Mouse (Mus musculus): Measurements from ENCODE around the gene Hist1h4d.
"Not testable (repeated sequence)": the region's sequence is repeated elsewhere in the genome, so short reads cannot be mapped to it uniquely, and the experiment has no call there.

Gene Hist1h4d

DNA sequence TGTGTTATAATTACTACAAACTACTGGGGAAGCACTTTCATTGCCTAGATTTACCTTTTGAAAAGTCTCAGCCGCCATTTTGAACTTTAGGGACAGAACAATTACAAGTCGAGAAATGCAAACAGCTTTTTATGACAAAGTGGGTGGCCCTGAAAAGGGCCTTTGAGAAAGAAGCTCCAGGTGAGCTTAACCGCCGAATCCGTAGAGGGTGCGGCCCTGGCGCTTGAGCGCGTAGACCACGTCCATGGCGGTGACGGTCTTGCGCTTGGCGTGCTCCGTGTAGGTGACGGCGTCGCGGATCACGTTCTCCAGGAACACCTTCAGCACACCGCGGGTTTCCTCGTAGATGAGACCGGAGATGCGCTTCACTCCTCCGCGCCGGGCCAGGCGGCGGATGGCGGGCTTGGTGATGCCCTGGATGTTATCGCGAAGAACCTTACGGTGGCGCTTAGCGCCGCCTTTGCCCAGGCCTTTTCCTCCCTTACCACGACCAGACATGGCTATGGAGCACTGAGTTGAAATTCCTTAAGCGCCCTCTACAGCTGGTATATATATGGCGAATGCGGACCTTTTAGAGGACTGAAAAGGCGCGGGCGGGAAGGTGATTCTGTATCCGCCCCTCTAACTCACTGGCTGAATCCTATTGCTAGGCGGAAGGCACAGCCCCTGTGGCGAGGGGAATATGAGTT is 30.1 kb upstream of the Hist1h4d start, which contains the start of gene Hist1h4f:
Hist1h4f (minus strand) TSS at position 503 of the 689 bp plus-strand sequence.
- peak; percentile 90 to 93 for DNase-seq

DNA sequence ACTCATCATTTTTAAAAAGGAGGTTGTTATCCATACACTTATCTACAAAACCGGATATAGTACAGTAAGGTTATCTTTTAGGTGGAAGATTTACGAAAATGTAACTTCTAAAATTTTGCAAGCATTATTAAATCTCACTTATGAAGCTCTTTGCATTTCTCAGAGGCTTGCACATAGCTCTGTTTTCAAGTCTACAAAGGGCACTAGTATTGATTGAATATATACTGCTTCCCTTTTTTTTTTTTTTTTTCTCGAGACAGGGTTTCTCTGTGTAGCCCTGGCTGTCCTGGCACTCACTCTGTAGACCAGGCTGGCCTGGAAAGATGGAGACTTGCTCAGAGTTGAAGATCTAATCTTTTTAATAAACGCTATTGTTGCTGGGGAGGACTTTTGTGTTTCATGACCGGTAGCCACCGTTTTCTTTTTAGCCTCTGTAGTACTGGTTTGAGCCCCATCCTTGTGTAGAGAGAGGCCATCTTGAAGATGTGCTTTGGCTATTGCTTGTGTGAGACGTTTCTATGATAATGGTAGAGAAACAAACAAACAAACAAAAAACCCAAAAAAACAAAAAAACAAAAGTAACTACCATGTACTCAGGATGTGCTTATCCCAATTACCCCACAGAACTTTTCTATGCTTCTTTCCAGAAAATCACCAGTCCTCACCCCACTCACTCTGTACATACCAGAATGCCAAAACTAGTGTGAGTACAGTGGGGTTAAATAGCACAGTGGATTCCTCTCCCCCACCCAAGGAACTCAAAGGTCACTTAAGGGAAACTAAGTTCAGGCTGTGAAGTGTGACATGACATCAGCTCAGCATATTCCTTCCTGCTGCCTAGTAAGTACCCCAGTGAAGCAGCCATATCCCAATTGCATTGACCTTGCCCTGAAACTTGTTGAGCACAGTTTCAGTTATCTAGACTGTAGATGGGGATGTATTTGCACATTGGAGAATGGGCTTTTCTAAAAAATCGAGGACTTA is 29.2 kb upstream of the Hist1h4d start:
- DNase-seq: no peak

DNA sequence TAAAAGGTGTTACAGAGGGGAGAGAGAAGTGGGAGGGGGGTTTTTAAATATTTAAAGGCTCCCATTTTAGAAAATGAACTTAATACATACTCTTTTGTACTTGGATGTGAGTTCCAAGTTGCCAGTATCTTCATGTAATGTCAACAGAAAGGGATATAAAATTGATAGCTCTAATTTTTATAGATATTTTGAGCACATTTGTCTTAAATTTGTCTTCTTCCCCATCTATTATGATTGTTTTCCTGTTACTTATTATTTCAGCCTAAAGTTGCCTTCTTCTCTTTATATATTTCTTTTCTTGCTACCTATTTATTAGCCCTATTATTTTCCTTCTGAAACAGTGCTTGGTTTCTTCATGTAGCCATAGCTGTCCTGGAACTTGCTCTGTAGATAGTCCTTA is 28.4 kb upstream of the Hist1h4d start, which contains the start of gene Hist1h1d:
Hist1h1d (plus strand) TSS at position 301 of the 400 bp plus-strand sequence.
- no peak for DNase-seq

DNA sequence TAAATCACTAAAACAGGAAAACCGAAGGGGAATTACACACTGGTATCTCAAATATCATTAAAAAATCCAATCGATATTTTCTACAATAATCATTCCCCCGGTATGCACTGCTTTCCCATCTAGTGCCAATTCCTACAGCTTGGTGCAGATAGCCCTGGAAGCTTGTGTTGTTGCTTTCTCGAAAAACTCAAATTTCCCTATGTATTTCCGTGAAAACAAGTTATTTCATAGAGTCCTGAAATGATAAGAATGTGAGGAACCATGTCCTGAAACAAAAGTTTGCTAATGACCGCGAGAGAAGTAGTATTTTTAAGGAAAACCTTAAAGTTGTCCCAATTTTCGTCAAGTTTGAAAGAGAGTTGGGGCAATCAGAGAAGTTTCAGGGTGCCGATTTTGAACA is 27.0 kb upstream of the Hist1h4d start:
- DNase-seq: no peak

DNA sequence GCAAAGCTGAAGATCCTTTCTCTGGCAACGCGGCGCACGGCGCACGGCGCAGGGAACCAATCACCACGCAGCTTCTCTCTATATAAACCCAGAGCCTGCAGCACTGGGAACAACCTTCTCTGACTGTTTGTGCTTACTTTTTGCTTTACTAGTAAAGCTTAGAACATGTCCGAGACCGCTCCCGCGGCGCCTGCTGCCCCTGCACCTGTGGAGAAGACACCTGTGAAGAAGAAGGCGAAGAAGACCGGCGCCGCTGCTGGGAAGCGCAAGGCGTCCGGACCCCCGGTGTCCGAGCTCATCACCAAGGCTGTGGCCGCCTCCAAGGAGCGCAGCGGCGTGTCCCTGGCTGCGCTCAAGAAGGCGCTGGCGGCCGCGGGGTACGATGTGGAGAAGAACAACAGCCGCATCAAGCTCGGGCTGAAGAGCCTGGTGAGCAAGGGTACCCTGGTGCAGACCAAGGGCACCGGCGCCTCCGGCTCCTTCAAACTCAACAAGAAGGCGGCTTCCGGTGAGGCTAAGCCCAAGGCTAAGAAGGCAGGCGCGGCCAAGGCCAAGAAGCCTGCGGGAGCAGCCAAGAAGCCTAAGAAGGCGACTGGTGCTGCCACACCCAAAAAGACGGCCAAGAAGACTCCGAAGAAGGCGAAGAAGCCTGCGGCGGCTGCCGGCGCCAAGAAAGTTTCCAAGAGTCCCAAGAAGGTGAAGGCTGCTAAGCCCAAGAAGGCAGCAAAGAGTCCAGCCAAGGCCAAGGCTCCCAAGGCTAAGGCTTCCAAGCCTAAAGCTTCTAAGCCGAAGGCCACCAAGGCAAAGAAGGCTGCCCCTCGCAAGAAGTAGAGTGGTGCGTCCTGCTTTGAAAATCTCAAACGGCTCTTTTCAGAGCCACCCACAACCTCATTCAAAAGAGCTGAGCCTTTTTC is 26.2 kb upstream of the Hist1h4d start:
- peak; percentile 78 to 89 for DNase-seq

DNA sequence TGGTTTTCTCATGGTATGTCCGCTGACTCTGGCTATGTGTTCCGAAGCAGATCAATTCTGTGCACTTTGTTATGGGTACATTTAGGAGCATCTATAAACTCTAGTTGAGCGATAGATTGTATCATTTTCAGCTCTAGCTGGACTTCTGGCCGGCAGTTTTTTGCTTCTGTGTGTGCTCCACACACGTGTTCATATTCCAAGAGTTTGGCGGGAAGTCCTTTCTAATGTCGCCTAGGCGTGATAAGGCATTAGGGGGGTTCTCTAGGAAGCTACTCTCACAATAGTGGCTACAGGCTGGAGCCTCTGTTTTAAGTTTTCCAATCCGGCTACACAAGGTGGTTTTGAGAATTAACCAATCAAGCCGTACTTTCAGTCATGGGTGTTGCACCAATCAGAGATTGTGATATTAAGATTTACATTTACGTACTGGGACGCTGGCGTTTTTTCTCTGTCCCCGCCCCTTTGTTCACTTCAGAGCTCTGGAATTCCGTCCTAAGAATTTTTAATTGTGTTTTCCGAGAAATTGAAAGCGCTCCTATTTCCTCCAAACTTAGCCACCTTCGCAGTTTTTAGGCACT is 25.5 kb upstream of the Hist1h4d start:
- peak; percentile 73 to 85 for DNase-seq

DNA sequence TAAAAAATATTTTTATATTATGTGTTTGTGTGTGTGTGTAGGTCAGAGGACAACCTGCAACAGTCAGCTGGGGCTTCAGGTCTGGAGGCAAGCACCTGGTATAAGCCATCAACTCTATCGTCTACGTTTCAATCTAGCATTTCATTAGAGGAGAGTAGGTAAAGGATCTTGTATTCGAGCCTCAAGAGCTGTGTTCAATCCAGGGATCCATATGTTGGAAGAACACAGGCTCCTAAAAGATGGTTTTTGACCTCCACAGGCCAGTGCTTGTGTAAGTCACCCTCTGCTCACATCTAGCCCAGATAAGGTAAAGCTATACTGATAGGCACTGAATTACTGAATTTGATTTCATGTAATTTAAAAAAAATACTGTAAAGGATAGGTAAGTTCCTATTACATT is 24.5 kb upstream of the Hist1h4d start:
- no peak for DNase-seq

DNA sequence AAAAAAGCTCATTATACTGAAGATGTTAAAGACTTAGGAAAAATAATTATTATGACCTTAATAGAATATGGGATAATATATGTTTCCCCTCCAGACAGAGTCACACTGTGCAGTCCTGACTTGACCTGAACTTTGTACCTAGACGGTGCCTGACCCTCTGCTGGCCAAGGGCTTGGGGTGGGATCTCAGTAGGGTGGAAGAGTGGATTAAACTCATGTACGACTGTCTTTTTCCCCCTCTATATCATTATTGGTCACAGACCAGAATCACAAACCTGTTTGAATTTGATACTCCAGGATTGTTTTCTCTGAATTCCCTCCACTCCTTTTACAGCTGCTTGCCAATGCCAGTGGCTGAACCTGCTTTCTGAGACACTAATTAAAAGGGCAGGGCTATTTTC is 20.7 kb upstream of the Hist1h4d start:
- not testable (repeated sequence) for DNase-seq

DNA sequence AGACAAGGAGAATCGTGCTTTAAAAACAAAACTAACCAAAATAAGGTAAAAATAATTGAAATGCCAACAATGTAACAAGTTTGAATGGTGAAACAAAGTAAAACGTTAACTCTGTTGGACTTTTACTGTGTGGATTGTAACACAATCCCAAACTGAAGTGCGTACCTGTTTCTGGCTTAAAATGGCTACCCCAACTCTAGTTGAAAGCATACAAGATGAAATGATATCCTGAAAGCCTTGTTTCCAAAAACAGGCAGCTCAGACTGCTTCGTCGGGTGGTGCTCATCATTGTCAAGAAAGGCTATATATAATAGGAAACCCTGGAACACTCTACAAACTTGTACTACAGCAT is 19.9 kb upstream of the Hist1h4d start:
- not testable (repeated sequence) for DNase-seq

DNA sequence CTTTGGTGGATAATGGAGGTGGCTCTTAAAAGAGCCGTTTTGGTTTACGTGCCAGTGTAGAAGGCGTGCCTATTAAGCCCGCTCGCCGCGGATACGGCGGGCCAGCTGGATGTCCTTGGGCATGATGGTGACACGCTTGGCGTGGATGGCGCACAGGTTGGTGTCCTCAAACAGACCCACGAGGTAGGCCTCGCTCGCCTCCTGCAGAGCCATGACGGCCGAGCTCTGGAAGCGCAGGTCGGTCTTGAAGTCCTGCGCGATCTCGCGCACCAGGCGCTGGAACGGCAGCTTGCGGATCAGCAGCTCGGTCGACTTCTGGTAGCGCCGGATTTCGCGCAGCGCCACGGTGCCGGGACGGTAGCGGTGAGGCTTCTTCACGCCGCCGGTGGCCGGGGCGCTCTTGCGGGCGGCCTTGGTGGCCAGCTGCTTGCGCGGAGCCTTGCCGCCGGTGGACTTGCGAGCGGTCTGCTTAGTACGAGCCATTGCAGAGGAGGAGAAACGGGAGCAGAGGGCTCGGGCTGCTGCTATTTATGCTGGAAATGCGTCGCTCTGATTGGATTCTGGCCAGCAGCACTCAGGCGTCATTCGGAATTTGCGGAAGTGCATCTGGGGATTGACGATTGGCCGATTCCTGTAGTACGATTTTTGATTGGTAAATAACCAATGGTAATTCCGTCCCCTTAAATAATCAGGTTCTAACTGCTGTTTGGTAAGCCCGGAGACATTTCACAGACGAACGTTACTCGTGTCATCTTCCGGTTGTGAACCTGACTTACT is 19.3 kb upstream of the Hist1h4d start, which contains the start of gene Hist1h3e:
Hist1h3e (minus strand) TSS at position 487 of the 777 bp plus-strand sequence.
- DNase-seq: peak; percentile 93 to 96

DNA sequence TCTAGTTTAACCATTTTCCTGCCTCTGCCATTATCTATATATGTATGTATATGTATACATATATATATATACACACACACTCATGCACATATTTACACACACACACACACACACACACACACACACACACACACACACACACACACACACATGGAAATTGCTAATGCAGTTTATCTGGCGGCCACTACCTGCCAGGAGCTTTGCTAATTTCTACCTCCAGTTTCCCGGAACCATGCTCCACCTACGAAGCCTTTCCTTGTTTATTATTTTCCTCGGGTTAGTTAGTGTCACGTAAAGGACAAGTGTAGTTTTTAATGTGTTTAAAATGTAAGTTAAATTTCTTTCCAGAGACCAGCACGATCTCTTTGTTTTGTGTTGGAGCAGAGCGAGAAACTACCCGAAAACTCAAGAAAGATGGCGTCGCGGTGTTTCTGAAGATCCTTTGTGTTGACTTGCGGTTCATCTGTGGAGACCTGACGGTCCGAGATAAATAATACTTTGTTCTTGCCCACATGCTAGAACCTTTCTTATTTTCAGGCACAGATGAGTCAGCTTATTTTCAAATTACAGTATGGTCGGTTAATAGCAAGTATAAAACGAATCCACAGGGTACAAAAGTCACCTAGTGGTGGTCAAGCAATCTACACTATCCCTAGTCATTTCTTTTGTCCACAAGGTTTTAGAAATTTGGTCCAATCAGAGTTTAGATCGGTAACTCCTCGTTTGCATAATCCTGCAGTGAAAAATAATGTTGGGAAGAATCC is 18.5 kb upstream of the Hist1h4d start:
- DNase-seq: peak; percentile 44 to 70

DNA sequence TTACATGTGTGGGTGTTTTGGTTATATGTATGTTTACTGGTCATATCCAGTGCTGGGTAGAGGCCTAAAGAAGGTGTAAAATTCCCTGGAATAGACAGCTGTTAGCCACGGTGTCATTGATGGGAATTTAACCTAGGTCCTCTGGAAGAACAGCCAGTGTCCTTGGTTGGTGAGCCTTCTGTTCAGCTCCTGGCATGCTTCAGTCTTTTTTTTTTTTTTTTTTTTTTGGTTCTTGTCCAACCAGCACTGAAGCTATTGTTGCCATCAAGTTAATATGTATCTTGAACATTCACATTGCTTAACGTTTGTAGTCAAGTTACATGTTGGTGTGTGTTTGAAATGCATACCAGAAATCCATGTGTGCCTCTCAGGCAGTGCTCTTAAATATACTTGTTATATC is 16.9 kb upstream of the Hist1h4d start:
- no peak for DNase-seq

DNA sequence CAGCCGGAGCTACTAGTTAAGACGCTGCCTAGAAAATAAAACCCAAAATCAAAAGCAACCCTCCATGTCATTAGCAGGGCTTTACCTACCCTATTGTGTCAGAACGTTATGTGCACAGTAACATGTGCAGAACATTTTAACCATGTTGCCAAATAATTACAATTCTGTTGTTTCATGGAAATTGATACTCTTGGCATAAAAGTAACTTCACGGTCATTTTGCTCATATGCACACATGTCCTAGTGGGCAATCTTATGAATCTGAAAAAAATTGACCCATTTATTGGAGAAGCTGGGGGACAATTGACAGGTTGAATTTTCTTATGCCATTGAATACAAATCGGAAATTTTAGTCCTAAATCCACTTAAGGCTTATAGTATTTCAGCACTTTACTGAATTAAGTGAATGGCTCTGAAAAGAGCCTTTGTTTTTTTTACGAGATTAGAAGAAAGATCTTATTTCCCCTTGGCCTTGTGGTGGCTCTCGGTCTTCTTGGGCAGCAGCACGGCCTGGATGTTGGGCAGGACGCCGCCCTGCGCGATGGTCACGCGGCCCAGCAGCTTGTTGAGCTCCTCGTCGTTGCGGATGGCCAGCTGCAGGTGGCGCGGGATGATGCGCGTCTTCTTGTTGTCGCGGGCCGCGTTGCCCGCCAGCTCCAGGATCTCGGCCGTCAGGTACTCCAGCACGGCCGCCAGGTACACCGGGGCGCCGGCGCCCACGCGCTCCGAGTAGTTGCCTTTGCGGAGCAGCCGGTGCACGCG is 11.0 kb upstream of the Hist1h4d start:
- not testable (repeated sequence) for DNase-seq

DNA sequence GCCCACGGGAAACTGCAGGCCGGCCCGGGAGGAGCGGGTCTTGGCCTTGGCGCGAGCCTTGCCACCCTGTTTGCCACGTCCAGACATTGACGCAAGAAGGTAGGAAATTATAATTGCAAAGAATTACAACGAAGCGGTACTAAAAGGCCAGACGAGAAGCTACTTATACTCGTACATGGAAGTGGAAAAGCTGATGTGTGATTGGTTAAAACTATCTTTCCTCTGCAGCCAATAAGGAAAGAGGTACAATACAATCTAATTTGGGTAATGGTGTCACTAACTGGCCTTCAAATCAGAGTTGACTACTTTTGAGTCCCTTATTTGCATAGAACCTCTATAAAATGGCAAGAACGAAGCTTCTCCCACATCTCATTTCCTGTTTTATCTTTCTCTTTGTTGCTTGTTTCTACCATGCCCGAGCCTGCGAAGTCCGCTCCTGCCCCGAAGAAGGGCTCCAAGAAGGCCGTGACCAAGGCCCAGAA is 10.3 kb upstream of the Hist1h4d start, which contains the start of the genes Hist1h2ae and Hist1h2bg:
Hist1h2ae (minus strand) TSS at position 199 of the 482 bp plus-strand sequence.
Hist1h2bg (plus strand) TSS at position 375 of the 482 bp plus-strand sequence.
- DNase-seq: peak; percentile 64 to 79

DNA sequence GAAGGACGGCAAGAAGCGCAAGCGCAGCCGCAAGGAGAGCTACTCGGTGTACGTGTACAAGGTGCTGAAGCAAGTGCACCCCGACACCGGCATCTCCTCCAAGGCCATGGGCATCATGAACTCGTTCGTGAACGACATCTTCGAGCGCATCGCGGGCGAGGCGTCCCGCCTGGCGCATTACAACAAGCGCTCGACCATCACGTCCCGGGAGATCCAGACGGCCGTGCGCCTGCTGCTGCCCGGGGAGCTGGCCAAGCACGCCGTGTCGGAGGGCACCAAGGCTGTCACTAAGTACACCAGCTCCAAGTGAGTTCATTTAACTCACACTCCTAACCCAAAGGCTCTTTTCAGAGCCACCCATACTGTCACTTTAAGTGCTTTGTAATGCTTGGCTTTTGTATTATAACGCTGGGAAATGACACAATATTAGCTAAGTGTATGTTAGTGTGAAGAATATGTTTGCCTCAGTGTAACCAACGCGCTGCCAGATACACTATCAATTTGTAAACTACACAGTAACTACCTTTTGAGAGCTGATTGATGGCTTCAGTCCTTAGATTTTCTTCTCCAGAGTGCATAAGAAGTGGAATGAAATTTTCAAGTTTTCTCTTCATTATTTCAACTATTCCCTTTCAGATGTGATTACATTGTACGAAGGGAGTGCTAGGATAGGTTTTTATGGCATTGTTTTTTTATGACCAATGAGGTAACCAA is 9.7 kb upstream of the Hist1h4d start:
- DNase-seq: peak in 1 of 2 experiments; percentile 39

DNA sequence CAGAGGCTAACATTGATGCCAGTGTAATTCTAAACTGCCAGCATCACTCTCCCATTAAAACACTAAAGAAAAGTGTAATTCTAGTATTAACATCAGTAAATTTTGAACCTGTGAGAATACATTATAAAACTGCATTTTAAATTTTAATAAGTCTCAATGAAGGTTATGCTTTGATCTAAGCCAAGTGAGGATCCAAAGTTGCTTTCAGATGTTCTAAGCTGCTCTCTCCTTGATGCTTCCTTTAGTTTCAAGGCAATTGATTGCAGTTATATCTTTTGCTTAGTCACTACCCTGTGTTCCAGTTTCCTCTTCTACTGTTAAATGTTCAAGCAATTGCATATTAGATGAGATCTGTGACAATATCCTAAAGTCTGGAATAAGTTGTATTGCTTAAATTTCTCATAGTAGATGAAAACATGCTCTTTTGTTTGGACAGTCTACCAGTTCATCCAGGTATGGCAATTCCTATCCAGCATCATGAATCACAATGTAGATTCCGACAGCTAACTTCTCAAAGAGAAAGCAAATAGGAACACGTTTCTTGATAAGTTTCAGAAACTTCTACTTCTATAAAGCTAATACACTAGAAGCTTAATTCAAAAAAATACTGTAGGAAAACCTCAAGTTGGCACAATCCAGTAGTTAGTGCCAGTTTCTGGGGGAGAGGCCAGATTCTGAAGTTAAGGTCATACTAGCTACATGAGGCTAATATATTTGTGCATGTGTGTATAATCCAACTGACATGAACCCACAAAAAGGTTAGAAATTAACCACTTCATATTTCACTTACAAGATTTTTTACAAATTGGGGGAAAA is 9.0 kb upstream of the Hist1h4d start:
- no peak for DNase-seq

DNA sequence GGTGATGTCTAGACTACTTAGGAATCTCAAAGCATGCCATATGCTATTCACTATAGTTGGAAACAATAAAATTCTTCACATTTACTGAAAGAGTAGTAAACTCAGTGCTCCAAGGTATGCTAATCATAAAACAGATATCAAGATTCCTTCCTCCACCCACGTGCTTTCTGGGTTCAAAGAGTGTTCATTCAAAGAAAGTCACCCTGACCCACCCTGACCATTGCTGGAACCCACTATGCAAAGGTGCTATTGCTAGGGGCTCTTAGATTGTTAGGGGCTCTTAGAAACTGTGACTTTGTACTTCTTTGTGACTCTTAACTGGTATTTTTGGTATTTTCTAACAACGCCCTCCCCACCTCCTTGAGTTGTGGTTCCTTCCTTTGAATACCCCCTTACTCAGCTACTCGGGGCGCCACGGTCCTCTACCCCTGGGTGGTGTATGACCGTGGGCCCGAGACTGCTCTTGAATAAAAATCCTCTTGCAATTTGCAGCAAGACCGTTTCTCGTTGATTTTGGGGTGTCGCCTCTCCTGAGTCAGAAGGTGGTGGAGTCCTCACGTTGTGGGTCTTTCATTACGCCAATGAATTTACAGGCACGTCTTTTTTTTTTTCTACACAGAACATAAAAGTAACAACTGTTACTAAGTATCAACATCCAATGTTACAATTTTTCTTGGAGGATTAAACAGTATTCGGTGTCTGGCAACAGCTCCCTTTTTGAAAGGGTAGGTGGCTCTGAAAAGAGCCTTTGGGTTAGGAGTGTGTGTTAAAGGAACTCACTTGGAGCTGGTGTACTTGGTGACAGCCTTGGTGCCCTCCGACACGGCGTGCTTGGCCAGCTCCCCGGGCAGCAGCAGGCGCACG is 8.1 kb upstream of the Hist1h4d start:
- peak in 1 of 2 experiments; percentile 18 for DNase-seq
